Mouse (Mus musculus) thymus, adult 2 months (tissue): Measurements from ENCODE around the gene Fbxl13. TPM values are rescaled to one million over a fixed set of nuclear protein-coding genes. Genes with fewer than 3 reads are reported as not detected.

ENCODE experiments used
- DNase-seq: peaks from one replicate; pipeline ENCODE4 v3.0.0; 2021
- H3K27ac ChIP-seq: fragments of 200-500 bp; 2 replicates; pipeline ENCODE4 v1.5.1; 2012; ENCODE audit warnings: low read length, control low read depth; ENCODE audit not compliant: control insufficient read depth, insufficient read depth
- H3K27me3 ChIP-seq: fragments of 200-500 bp; 2 replicates; pipeline ENCODE4 v1.6.1; 2012; ENCODE audit warnings: mild to moderate bottlenecking, low read length, moderate library complexity, mixed read lengths; ENCODE audit not compliant: control insufficient read depth, insufficient read depth
- H3K36me3 ChIP-seq: fragments of 200-500 bp; 2 replicates; pipeline ENCODE4 v1.6.1; 2012; ENCODE audit warnings: mild to moderate bottlenecking, low read length, moderate library complexity; ENCODE audit not compliant: control insufficient read depth, insufficient read depth
- H3K4me1 ChIP-seq: fragments of 200-500 bp; replicated peaks from 2 replicates; pipeline ENCODE4 v1.6.1; 2012; ENCODE audit warnings: low read length; ENCODE audit not compliant: control insufficient read depth, insufficient read depth
- H3K4me3 ChIP-seq: fragments of 200-500 bp; 2 replicates; pipeline ENCODE4 v1.5.1; 2012; ENCODE audit warnings: mild to moderate bottlenecking, low read length, control low read depth, moderate library complexity; ENCODE audit not compliant: control insufficient read depth, insufficient read depth
- CTCF ChIP-seq: fragments of 200-500 bp; IDR thresholded peaks from 2 replicates; pipeline ENCODE4 v1.5.1; 2012; ENCODE audit warnings: mild to moderate bottlenecking, control low read depth, low read length, moderate library complexity, borderline replicate concordance; ENCODE audit not compliant: control insufficient read depth, poor library complexity, insufficient read depth; ENCODE audit errors: extremely low read depth
- POLR2A ChIP-seq: fragments of 200-500 bp; IDR thresholded peaks from 2 replicates; pipeline ENCODE4 v1.6.1; 2012; ENCODE audit warnings: mild to moderate bottlenecking, low read length, control low read depth, moderate library complexity; ENCODE audit not compliant: control insufficient read depth, poor library complexity, insufficient read depth; ENCODE audit errors: extremely low read depth
- WGBS: fragments of 180-500 bp; shearing (Covaris S2); methylation state at CpG from one replicate; pipeline ENCODE4 v1.1.7; 2018; 5-methylcytosine and 5-hydroxymethylcytosine counted together
- polyA plus RNA-seq: library from polyadenylated mRNA; depleted of rRNA; stranded (reverse); fragments of >200 nt; gene quantifications from 2 replicates; pipeline ENCODE4 v1.2.3, GENCODE M21; 2012

The Fbxl13 gene
- polyA plus RNA-seq, 1 experiment, result 0.12 TPM

DNA sequence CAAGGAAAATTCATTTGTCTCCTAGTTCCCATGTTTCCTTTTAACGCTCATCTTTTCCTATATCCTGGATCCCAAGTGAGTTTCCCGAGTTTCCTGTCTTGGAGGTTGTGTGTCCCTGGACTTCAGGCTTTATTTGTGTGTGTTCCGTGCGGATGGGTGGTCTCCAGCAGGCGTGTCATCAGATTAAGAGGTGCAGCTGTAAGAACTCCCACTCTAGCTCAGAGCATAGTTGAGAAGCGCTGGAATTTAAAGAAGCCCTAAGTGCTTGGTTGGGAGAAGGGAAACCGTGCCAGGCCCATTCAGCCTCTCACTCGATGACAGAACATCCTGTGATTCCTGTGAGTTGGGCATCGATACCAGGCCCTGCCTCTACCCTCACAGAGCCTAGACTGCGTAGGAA lies 132.1 kb downstream of the Fbxl13 start:
- H3K27me3 ChIP-seq, result no peaks in the 10 kb centered on the region
- H3K27ac ChIP-seq, result no peak overlapping the region
- WGBS, result 94% methylated on average over 10 of the region's 10 CpGs
- H3K36me3 ChIP-seq, result no peaks in the 10 kb centered on the region
- no peak overlapping the region for H3K4me3 ChIP-seq
- no peak for TF ChIP-seq POLR2A
- TF ChIP-seq CTCF, result no peak
- no peak for DNase-seq
- H3K4me1 ChIP-seq, result no peaks in the 10 kb centered on the region

DNA sequence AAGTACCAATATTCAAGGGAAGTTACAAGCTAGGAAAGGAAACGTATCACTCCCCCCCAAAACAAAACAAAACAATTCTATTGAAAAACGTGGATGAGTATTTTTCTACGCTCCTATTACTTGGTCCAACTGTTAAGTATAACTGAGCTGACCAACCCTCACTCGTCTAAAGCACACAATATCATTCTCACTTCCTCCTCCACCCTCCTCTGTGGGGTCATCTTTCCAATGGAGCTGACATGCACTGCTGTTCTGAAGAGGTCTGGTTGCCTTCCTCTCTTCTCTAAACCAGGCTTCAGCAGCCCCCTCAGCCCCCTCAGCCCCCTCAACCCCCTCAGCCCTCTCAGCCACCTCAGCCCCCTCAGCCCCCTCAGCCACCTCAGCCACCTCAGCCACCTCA lies 135.6 kb downstream of the Fbxl13 start:
- Histone ChIP-seq H3K27ac (no peak overlapping the region), H3K4me1 (no peaks in the 10 kb centered on the region), H3K27me3 (no peaks in the 10 kb centered on the region), H3K4me3 (no peak overlapping the region), H3K36me3 (no peaks in the 10 kb centered on the region)
- TF ChIP-seq CTCF, result no peak
- TF ChIP-seq POLR2A, result no peak
- WGBS, result 71% methylated on average over 4 of the region's 4 CpGs
- DNase-seq, result no peak

DNA sequence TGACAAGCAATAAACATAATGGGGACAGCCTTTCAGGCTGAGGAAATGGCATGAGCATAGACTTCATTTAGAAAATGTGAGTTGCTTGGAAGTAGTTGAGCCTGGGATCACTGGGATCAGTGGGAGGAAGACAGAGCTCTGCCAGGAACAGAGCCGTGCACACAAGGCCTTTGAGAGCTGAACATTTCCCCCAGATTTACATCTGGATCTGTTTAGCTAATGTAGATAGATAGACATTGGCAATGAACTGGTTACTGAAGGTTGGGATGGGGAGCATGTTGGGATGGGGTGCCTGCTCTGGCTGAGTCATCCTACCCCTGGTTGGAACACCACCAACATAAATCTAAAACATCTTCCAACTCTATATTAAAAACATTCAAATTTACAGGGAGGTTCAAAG lies 138.5 kb downstream of the Fbxl13 start:
- no peaks in the 10 kb centered on the region for H3K27me3 ChIP-seq
- H3K4me3 ChIP-seq, result no peak overlapping the region
- no peak for DNase-seq
- no peak overlapping the region for H3K27ac ChIP-seq
- WGBS, result 97% methylated on average over 1 of the region's 1 CpGs
- no peaks in the 10 kb centered on the region for H3K36me3 ChIP-seq
- TF ChIP-seq CTCF (no peak), POLR2A (no peak)
- H3K4me1 ChIP-seq, result no peaks in the 10 kb centered on the region

DNA sequence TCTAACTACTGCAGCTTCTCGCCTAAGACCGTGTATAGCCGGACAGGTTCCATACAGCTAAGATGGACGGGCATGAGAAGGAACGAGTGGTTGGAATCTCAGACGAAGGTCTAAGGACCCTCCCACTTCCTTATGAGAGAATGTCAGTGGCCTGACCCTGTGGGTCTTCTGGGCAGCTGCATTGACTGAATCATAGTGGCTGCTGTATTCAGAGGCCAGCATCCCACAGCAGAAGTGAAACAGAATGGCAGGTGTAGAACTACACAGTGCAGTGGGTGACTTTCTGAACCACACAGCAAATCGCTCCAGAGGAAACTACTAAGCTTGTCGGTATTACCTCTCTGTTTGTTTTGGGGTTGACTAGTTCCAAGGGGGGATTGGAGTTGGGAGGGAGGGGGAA lies 140.3 kb downstream of the Fbxl13 start:
- Histone ChIP-seq H3K4me3 (no peak overlapping the region), H3K27me3 (no peaks in the 10 kb centered on the region), H3K36me3 (no peaks in the 10 kb centered on the region), H3K27ac (no peak overlapping the region), H3K4me1 (no peaks in the 10 kb centered on the region)
- WGBS, result 89% methylated on average over 8 of the region's 8 CpGs
- no peak for DNase-seq
- TF ChIP-seq POLR2A (no peak), CTCF (no peak)

DNA sequence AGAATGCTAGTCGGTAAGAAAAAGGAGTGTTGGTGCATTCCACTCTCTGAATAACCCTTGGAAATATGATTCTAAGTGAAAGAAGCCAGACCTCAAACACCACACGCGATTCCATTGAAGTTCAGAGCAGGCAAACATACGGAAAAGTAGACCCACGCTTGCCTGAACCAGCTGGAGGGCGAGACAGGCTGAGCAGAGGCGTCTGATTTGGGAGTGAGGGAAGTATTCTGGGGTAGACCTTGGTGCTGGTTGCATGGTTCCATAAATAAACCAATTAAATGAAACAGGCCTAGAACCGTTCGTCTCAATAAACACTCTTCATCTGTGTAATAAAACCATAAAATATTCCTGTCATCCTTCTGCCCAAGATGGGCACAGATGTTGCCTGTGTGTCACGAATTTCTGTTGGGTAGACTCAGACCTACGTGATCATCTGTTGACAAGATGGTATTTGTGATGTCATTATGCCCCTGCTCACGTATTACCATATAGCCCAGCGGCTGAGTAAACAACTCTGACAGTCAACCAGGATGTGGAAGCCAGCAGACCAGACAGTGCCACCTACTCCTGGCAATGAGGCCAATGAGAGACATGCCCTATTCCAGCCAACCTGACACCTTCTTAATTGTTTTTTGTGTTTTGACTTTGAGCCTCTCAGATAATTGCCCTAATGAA lies 142.4 kb downstream of the Fbxl13 start:
- no peak for DNase-seq
- H3K4me1 ChIP-seq, result no peaks in the 10 kb centered on the region
- H3K27me3 ChIP-seq, result no peaks in the 10 kb centered on the region
- WGBS, result 95% methylated on average over 13 of the region's 13 CpGs
- TF ChIP-seq POLR2A (no peak), CTCF (no peak)
- H3K4me3 ChIP-seq, result no peak overlapping the region
- no peak overlapping the region for H3K27ac ChIP-seq
- no peaks in the 10 kb centered on the region for H3K36me3 ChIP-seq

DNA sequence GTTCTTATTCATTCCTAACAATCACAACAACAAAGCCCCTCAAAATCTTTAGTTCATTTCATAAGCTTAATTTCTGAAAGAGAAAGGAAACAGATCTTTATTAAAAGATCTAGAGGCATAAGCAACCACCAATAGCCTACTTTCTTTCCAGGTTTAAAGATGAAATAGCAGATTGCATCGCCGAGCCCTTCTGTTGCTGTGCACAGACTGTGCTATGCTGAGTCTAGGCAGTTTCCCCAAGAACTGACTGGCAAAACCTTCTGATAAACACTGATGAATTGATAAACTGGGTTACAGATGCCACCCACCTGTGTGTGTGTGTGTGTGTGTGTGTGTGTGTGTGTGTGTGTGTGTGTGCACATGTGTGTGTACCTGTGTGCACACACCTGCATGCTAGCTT lies 144.5 kb downstream of the Fbxl13 start:
- no peaks in the 10 kb centered on the region for H3K4me1 ChIP-seq
- no peak for DNase-seq
- H3K4me3 ChIP-seq, result no peak overlapping the region
- no peak for TF ChIP-seq POLR2A
- TF ChIP-seq CTCF, result no peak
- 88% methylated on average over 2 of the region's 2 CpGs for WGBS
- H3K27me3 ChIP-seq, result no peaks in the 10 kb centered on the region
- H3K36me3 ChIP-seq, result no peaks in the 10 kb centered on the region
- H3K27ac ChIP-seq, result no peak overlapping the region

DNA sequence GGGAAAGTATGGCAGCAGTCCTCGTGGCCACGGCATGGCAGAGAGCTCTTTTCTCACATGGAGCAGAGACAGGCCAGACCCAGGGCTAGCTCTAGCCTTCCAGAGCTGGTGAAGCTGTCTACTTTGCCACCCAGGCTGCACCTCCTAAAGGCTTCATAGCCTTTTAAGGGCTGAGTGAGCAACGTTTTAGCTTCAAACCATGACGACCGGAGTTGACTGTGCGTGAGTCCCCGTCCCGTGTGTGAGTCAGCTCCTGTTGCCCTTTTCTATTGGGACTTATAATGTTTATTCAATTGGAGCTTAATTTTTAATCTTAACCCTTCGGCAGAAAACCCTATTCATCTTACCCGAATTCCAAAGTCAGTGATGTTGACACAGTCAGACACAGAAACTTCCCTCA lies 145.3 kb downstream of the Fbxl13 start:
- no peaks in the 10 kb centered on the region for H3K36me3 ChIP-seq
- H3K27me3 ChIP-seq, result no peaks in the 10 kb centered on the region
- no peaks in the 10 kb centered on the region for H3K4me1 ChIP-seq
- H3K27ac ChIP-seq, result no peak overlapping the region
- no peak for TF ChIP-seq POLR2A
- no peak for TF ChIP-seq CTCF
- whole genome bisulfite sequencing, result 92% methylated on average over 10 of the region's 10 CpGs
- no peak for DNase-seq
- H3K4me3 ChIP-seq, result no peak overlapping the region
